Mouse (Mus musculus) kidney, postnatal 0 days (tissue): ENCODE measurements around the gene Spata7. TPM values are rescaled to one million over a fixed set of nuclear protein-coding genes. Genes with fewer than 3 reads are reported as not detected.

Source experiments
- ATAC-seq: fragments of 200-750 bp; cut with Nextera tagmentation; replicated peaks from 2 replicates; pipeline ENCODE4 v1.8.0; 2017; ENCODE audit warnings: low read depth, moderate number of reproducible peaks, moderate TSS enrichment, moderate library complexity; ENCODE audit not compliant: low FRiP score
- DNase-seq: peaks from one replicate; pipeline ENCODE4 v3.0.0-alpha.2; 2016; ENCODE audit warnings: low spot score
- H3K27ac ChIP-seq: fragments of 300-500 bp; sonication (generic); 2 replicates; pipeline ENCODE4 v1.5.1; 2014; ENCODE audit warnings: mild to moderate bottlenecking
- H3K27me3 ChIP-seq: fragments of 300-500 bp; sonication (generic); 2 replicates; pipeline ENCODE4 v1.6.1; 2014; ENCODE audit warnings: low read length, mixed read lengths; ENCODE audit not compliant: insufficient read depth
- H3K36me3 ChIP-seq: fragments of 300-500 bp; sonication (generic); 2 replicates; pipeline ENCODE4 v1.6.1; 2014; ENCODE audit warnings: low read length, mixed read lengths; ENCODE audit not compliant: insufficient read depth
- H3K4me1 ChIP-seq: fragments of 300-500 bp; sonication (generic); replicated peaks from 2 replicates; pipeline ENCODE4 v1.6.1; 2014; ENCODE audit warnings: antibody characterized with exemption, low read length, mixed read lengths; ENCODE audit not compliant: insufficient read depth
- H3K4me2 ChIP-seq: fragments of 300-500 bp; sonication (generic); 2 replicates; pipeline ENCODE4 v1.6.1; 2014; ENCODE audit warnings: mild to moderate bottlenecking, low read length, moderate library complexity, mixed read lengths
- H3K4me3 ChIP-seq: fragments of 300-500 bp; sonication (generic); replicated peaks from 2 replicates; pipeline ENCODE4 v1.5.1; 2014; ENCODE audit warnings: low read depth, low read length
- H3K9ac ChIP-seq: fragments of 300-500 bp; sonication (generic); 2 replicates; pipeline ENCODE4 v1.6.1; 2014; ENCODE audit warnings: low read depth, low read length
- H3K9me3 ChIP-seq: fragments of 300-500 bp; sonication (generic); replicated peaks from 2 replicates; pipeline ENCODE4 v1.6.1; 2016; ENCODE audit warnings: low read length, inconsistent platforms, mixed read lengths
- CTCF ChIP-seq: IDR thresholded peaks from 2 replicates; pipeline ENCODE4 v1.5.1; 2016; ENCODE audit warnings: antibody characterized with exemption, low read depth, mild to moderate bottlenecking, moderate library complexity
- WGBS: fragments of 180-500 bp; shearing (Covaris S2); extraction: QIAGEN DNeasy Blood & Tissue Kit; methylation state at CpG from one replicate; pipeline ENCODE4 v1.1.7; 2014; 5-methylcytosine and 5-hydroxymethylcytosine counted together
- polyA plus RNA-seq: library from polyadenylated mRNA; unstranded; fragments of >200 nt; fragmentation: Nextera tagmentation; extraction: Ambion mirVana; gene quantifications from 2 replicates; pipeline ENCODE4 v1.2.1, GENCODE M21; 2015

The Spata7 gene
- polyA plus RNA-seq, 1 experiment from 2014 or later: 11.3 TPM

GRCm38 (mm10) chr12:98682196-98682595 lies 54.2 kb downstream of the Spata7 start:
- Histone ChIP-seq H3K4me3 (no peak overlapping the region), H3K9me3 (no peaks in the 10 kb centered on the region), H3K9ac (no peak overlapping the region), H3K36me3 (peaks cover 27% of the 10 kb centered on the region), H3K27ac (no peak overlapping the region), H3K27me3 (no peaks in the 10 kb centered on the region), H3K4me1 (no peaks in the 10 kb centered on the region), H3K4me2 (no peak overlapping the region)
- no peak for TF ChIP-seq CTCF
- DNase-seq (no peak), ATAC-seq (no peak; the same call in 1 of the 2 replicates)
- WGBS: 82% methylated on average over 15 of the region's 15 CpGs

GRCm38 (mm10) chr12:98683171-98683570 lies 55.2 kb downstream of the Spata7 start:
- Histone ChIP-seq H3K9ac (no peak overlapping the region), H3K4me1 (no peaks in the 10 kb centered on the region), H3K27ac (no peak overlapping the region), H3K4me2 (no peak overlapping the region), H3K9me3 (no peaks in the 10 kb centered on the region), H3K4me3 (no peak overlapping the region), H3K27me3 (no peaks in the 10 kb centered on the region), H3K36me3 (peaks cover 24% of the 10 kb centered on the region)
- DNase-seq (no peak), ATAC-seq (0 out of 2 replicates have a peak, but pooled peaks have one; percentile 27)
- WGBS: 39% methylated on average over 11 of the region's 11 CpGs
- no peak for TF ChIP-seq CTCF

GRCm38 (mm10) chr12:98683574-98683973 lies 55.6 kb downstream of the Spata7 start:
- no peak for TF ChIP-seq CTCF
- 22% methylated on average over 6 of the region's 6 CpGs for WGBS
- no peak for ATAC-seq
- Histone ChIP-seq H3K27me3 (no peaks in the 10 kb centered on the region), H3K9me3 (no peaks in the 10 kb centered on the region), H3K9ac (no peak overlapping the region), H3K36me3 (peaks cover 27% of the 10 kb centered on the region), H3K27ac (no peak overlapping the region), H3K4me3 (no peak overlapping the region), H3K4me1 (no peaks in the 10 kb centered on the region), H3K4me2 (no peak overlapping the region)
- DNase-seq: peak; percentile 14

- no peak for DNase-seq
- TF ChIP-seq CTCF: no peak
- no peaks in the 10 kb centered on the region for H3K9me3 ChIP-seq
- no peak overlapping the region for H3K27ac ChIP-seq
- ATAC-seq: no peak
- H3K4me1 ChIP-seq: no peaks in the 10 kb centered on the region
- H3K4me3 ChIP-seq: no peak overlapping the region
- H3K9ac ChIP-seq: no peak overlapping the region
- H3K36me3 ChIP-seq: peaks cover 21% of the 10 kb centered on the region
- H3K27me3 ChIP-seq: no peaks in the 10 kb centered on the region
- no peak overlapping the region for H3K4me2 ChIP-seq
- 90% methylated on average over 8 of the region's 8 CpGs for WGBS
Observed at GRCm38 (mm10) chr12:98690230-98690629, 62.3 kb downstream of the Spata7 start.

DNA sequence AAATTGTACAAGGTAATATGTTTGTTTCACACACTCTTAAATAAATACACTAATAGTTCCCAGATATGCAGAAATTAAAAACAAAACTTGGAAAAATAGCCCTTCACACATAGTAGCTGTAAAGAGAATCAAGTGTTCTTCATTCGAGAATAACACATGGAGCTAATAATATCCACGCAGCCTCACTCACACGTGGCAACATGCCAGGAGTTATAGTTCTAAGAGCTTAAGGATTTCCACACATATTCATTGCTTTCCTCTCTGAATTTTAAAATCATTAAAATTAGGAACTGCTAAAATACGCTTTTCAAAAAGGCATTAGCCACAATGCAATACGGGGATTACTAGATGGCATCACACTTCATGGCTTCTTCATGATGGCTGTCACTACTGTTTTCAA lies 69.2 kb downstream of the Spata7 start:
- DNase-seq (no peak), ATAC-seq (no peak)
- Histone ChIP-seq H3K36me3 (0 out of 2 replicates have a peak, but pooled peaks cover 3% of the 10 kb centered on the region), H3K9me3 (no peaks in the 10 kb centered on the region), H3K4me1 (no peaks in the 10 kb centered on the region), H3K9ac (no peak overlapping the region), H3K27me3 (no peaks in the 10 kb centered on the region), H3K4me2 (no peak overlapping the region), H3K4me3 (no peak overlapping the region), H3K27ac (no peak overlapping the region)
- WGBS: 86% methylated on average over 5 of the region's 5 CpGs
- no peak for TF ChIP-seq CTCF

GRCm38 (mm10) chr12:98701564-98701963 lies 73.6 kb downstream of the Spata7 start:
- no peak overlapping the region for H3K4me2 ChIP-seq
- no peaks in the 10 kb centered on the region for H3K9me3 ChIP-seq
- DNase-seq: no peak
- no peak overlapping the region for H3K9ac ChIP-seq
- H3K4me1 ChIP-seq: no peaks in the 10 kb centered on the region
- TF ChIP-seq CTCF: no peak
- peaks cover 10% of the 10 kb centered on the region; the same call in 1 of the 2 replicates for H3K36me3 ChIP-seq
- no peak overlapping the region for H3K4me3 ChIP-seq
- H3K27me3 ChIP-seq: no peaks in the 10 kb centered on the region
- no peak for ATAC-seq
- H3K27ac ChIP-seq: no peak overlapping the region
- WGBS: 86% methylated on average over 9 of the region's 9 CpGs

DNA sequence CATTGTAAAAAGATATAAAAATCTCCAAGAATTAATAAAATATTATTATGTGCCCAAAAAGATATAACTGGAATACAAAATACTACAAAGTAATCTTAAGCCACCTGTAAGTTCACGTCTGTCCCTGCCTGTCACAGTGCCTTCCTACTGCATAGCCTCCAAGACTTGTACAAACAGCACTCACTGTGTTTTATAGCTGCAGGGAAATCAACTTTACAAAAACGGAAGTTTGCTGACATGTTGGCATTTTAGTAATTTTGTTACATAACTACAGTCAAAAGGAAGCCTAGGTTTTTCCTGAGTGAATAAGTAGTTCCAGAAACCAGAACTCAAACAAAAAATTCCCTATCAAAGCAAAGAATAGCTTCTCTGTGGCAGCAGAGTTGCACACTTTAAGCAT lies 75.6 kb downstream of the Spata7 start:
- 78% methylated on average over 2 of the region's 2 CpGs for WGBS
- H3K36me3 ChIP-seq: peaks cover 8% of the 10 kb centered on the region; the same call in 1 of the 2 replicates
- no peaks in the 10 kb centered on the region for H3K4me1 ChIP-seq
- H3K4me2 ChIP-seq: no peak overlapping the region
- DNase-seq (no peak), ATAC-seq (no peak)
- no peak overlapping the region for H3K27ac ChIP-seq
- no peaks in the 10 kb centered on the region for H3K9me3 ChIP-seq
- H3K9ac ChIP-seq: no peak overlapping the region
- no peaks in the 10 kb centered on the region for H3K27me3 ChIP-seq
- H3K4me3 ChIP-seq: no peak overlapping the region
- no peak for TF ChIP-seq CTCF
